Mouse (Mus musculus): Measurements from ENCODE around the gene Qk.

The Qk gene

DNA sequence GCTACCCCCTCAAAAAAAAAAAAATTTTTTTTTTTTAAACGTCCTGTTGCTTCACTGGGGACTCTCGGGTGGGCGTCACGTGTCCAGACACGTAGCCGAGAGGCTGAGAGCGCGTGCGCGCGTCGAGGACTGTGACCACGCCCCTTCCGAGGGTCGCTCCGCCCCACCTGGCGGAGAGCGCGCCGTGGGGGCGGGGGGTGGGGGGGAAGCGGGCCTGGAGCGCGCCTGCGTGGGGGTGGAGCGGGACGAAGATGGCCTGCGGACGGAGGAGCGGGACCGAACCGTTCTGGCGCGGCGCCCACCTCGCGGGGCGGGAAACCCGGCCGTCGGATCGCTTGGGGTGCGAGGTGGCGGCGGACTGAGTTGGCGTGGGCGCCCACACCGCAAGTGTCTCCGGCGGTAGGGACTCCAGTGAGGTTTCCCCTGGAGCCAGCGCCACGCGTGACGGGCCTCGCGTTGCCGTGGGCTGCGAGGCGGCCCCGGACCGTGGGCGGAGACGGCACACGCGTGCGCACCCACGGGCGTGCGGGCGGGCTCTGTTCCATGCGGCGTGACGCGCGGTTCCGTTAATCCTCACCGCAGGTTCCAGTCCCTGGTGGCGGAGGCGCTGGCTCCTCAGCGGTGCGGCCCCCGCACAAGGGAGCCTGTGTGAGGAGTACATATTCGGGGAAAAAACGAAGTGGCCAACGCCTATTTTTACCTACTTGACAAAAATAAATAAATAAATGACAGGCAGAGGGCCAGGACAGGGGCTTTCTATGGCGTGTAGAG lies at the start of gene Qk:
TSS of gene Qk (minus strand) at position 170 of the 771 bp plus-strand sequence.
- peak; percentile 96 for DNase-seq (ENCODE audit: low spot score)

DNA sequence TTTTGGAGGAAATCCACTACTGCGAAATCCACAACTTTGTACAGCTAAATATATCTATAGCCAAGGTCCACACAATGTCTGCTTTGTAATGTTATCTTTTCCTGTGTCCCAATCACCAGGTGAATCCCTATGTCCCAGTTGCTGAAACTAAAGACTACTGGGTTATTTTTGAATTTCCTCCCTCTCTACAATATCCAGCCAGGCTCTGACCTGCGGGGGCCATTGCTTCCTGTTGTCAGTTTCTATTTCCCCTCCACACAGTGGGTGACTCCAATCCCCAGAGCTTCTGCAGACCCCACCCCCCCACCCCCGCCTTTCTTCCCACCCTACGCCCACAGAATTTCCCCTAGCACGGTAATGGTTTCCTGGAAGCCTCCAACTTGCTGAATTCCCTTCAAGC lies 47.4 kb upstream of the Qk start:
- no peak for DNase-seq (ENCODE audit: low spot score)

DNA sequence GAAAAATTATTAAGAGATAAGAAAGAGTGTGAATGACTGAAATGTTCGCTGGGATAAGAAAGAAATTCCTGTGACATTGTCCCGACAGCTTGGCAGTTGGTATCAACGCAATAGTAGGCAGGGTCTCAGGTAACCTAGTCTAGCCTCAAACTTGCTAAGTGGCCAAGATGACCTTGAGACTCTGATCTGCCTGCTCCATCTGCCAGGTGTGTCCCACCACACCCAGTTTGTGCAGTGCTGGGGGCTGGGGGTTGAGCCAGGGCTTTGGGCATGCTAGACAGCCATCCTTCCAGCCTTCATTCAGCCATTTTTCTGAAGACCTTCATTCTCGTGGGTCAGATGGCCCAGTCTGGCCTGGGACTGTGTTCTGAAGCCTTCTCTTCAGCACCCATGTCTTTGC lies 46.9 kb upstream of the Qk start:
- DNase-seq (ENCODE audit: low spot score): no peak

GRCm38 (mm10) chr17:10365501-10366482 lies 46.1 kb upstream of the Qk start:
- no peak for DNase-seq (ENCODE audit: low spot score)

DNA sequence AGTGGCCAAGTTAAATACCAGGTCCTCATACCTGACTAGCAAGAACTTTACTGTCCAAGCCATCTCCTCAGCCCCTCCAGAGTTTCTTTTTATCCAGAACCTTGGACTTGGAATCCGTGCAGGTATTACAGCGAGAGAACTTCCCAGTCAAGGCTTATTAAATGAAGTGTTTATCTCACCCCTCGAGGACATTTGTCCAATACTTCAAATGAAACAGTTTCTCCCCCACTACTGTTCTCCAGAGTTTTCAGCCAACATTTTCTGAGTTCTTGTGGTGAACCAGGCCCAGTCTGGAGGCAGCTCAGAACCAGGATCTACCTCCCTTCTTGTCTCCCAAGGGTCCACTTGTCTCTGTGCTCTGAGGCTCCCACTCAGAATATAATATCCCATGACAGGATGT lies 43.5 kb upstream of the Qk start:
- DNase-seq (ENCODE audit: low spot score): no peak

- DNase-seq (ENCODE audit: low spot score): no peak
Observed at GRCm38 (mm10) chr17:10361882-10362291, 42.2 kb upstream of the Qk start.

- DNase-seq (ENCODE audit: low spot score): peak; percentile 78
Observed at GRCm38 (mm10) chr17:10360738-10361137, 41.1 kb upstream of the Qk start.

- no peak for DNase-seq (ENCODE audit: low spot score)
Observed at GRCm38 (mm10) chr17:10359466-10359865, 39.8 kb upstream of the Qk start.

- DNase-seq (ENCODE audit: low spot score): peak; percentile 86
Observed at GRCm38 (mm10) chr17:10357348-10357747, 37.7 kb upstream of the Qk start.

DNA sequence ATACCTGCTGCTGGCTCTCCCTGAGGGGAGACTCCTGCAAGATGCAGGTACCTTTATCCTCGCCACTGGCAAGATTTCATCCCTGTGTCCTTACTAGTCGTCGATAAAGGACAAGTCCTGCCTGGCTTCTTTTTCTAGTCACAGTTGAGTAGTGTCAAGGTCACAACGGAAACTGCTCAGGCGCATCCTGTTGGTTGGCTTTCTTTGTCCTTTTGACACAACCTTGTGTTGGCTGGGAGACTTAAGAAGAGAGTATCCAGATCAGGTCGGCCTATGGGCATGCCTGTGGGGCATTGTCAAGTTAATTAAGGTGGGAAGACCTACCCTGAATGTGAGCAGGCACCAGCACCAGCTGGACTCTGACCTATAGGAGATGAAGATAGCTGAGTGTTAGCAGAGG lies 36.6 kb upstream of the Qk start:
- no peak for DNase-seq (ENCODE audit: low spot score)

DNA sequence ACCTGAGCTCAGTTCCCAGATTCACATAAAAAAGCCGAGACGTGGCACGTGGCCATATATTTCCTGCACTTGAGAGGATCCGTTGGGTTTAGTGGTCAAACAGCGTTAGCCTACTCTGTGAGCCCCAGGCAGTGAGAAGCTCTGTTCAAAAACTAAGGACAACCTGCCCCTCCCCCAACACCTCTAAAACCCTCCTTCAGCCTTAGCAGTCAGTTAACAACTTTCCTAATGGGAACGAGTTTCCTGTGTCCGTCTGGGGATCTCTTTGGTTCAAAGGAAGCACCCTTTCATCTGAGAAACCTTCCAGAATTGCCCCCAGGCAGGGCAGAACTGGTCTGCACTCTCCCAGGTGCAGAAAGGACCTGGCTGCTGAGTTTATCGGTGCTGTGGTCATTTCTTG lies 36.1 kb upstream of the Qk start:
- no peak for DNase-seq (ENCODE audit: low spot score)

- DNase-seq (ENCODE audit: low spot score): no peak
Observed at GRCm38 (mm10) chr17:10338286-10338685, 18.6 kb upstream of the Qk start.

- DNase-seq (ENCODE audit: low spot score): no peak
Observed at GRCm38 (mm10) chr17:10336558-10336957, 16.9 kb upstream of the Qk start.

- DNase-seq (ENCODE audit: low spot score): peak; percentile 58
Observed at GRCm38 (mm10) chr17:10335809-10336499, 16.3 kb upstream of the Qk start.

- peak; percentile 77 for DNase-seq (ENCODE audit: low spot score)
Observed at GRCm38 (mm10) chr17:10334957-10335690, 15.5 kb upstream of the Qk start.

GRCm38 (mm10) chr17:10334481-10334880 lies 14.8 kb upstream of the Qk start:
- DNase-seq (ENCODE audit: low spot score): no peak

GRCm38 (mm10) chr17:10333321-10333720 lies 13.7 kb upstream of the Qk start:
- DNase-seq (ENCODE audit: low spot score): no peak

- DNase-seq (ENCODE audit: low spot score): no peak
Observed at GRCm38 (mm10) chr17:10332127-10332526, 12.5 kb upstream of the Qk start.

GRCm38 (mm10) chr17:10329461-10329860 lies 9.8 kb upstream of the Qk start:
- no peak for DNase-seq (ENCODE audit: low spot score)

DNA sequence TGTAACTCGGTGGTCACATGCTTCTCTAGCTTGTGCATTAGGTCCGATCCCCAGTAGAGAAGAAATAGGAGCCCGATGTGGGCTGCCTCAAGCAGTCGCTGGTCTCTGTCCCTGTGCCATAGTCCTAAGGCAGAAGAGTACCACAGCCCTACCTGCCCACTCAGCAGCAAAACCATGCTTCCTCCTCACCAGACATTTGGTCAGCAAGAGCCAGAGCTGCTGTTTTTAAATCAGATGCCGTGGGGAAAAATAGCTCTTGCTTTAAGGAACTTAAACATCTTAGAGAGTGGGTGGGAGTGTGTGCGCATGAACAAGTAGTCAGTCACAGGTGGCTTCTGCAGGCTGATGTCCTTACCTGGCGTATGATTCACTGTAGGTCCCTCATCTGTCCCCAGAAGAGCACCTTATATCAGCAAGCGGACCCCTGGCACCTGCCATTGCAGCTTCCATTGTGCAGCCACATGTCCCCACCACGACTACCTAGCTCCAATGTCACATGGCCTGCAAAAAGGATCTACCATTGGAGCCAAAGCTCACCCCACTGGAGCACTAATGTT lies 9.0 kb upstream of the Qk start:
- no peak for DNase-seq (ENCODE audit: low spot score)

GRCm38 (mm10) chr17:10327584-10328210 lies 8.0 kb upstream of the Qk start:
- no peak for DNase-seq (ENCODE audit: low spot score)

Measured in retina, embryonic 14.5 days (tissue).